Mouse (Mus musculus): ENCODE results near the gene Ethe1. TPM values are rescaled to one million over a fixed set of nuclear protein-coding genes. Genes with fewer than 3 reads are reported as not detected.

The Ethe1 gene
- polyA plus RNA-seq, 1 experiment = 19.4 TPM

- Histone ChIP-seq H3K27ac (ENCODE audit: insufficient read depth, low read length) (no peak overlapping the region), H3K4me1 (ENCODE audit: control insufficient read depth, insufficient read depth, low read length) (no peaks in the 10 kb centered on the region; the same call in 1 of the 2 replicates), H3K4me3 (ENCODE audit: insufficient read depth, low read length) (no peak overlapping the region)
- no peak for TF ChIP-seq CTCF (IDR thresholded peaks at IDR 0.05; ENCODE audit: extremely low read depth, insufficient read depth, low read length)
- TF ChIP-seq POLR2A (IDR thresholded peaks at IDR 0.05; ENCODE audit: extremely low read depth, insufficient read depth, low read length) = no peak
These were observed 16.3 kb upstream of the Ethe1 start for GRCm38 (mm10) chr7:24571071-24571470.

- Histone ChIP-seq H3K27ac (ENCODE audit: insufficient read depth, low read length) (no peak overlapping the region), H3K4me1 (ENCODE audit: control insufficient read depth, insufficient read depth, low read length) (no peaks in the 10 kb centered on the region; the same call in 1 of the 2 replicates), H3K4me3 (ENCODE audit: insufficient read depth, low read length) (no peak overlapping the region)
- TF ChIP-seq POLR2A (IDR thresholded peaks at IDR 0.05; ENCODE audit: extremely low read depth, insufficient read depth, low read length) = no peak
These were observed 14.9 kb upstream of the Ethe1 start for GRCm38 (mm10) chr7:24572455-24572854.

- H3K4me1 ChIP-seq (ENCODE audit: control insufficient read depth, insufficient read depth, low read length) = no peaks in the 10 kb centered on the region
- no peak for TF ChIP-seq POLR2A (IDR thresholded peaks at IDR 0.05; ENCODE audit: extremely low read depth, insufficient read depth, low read length)
- TF ChIP-seq CTCF (IDR thresholded peaks at IDR 0.05; ENCODE audit: extremely low read depth, insufficient read depth, low read length) = no peak
These were observed 13.0 kb upstream of the Ethe1 start for GRCm38 (mm10) chr7:24574224-24574796.

GRCm38 (mm10) chr7:24577811-24578210 lies 9.5 kb upstream of the Ethe1 start:
- Histone ChIP-seq H3K4me1 (ENCODE audit: control insufficient read depth, insufficient read depth, low read length) (no peaks in the 10 kb centered on the region), H3K27ac (ENCODE audit: insufficient read depth, low read length) (no peak overlapping the region)
- no peak for TF ChIP-seq POLR2A (IDR thresholded peaks at IDR 0.05; ENCODE audit: extremely low read depth, insufficient read depth, low read length)
- no peak for TF ChIP-seq CTCF (IDR thresholded peaks at IDR 0.05; ENCODE audit: extremely low read depth, insufficient read depth, low read length)

More at GRCm38 (mm10) chr7:24574224-24574796, 13.0 kb upstream of the Ethe1 start:
- Histone ChIP-seq H3K27ac (ENCODE audit: insufficient read depth, low read length) (no peak overlapping the region), H3K4me3 (ENCODE audit: insufficient read depth, low read length) (no peak overlapping the region)

DNA sequence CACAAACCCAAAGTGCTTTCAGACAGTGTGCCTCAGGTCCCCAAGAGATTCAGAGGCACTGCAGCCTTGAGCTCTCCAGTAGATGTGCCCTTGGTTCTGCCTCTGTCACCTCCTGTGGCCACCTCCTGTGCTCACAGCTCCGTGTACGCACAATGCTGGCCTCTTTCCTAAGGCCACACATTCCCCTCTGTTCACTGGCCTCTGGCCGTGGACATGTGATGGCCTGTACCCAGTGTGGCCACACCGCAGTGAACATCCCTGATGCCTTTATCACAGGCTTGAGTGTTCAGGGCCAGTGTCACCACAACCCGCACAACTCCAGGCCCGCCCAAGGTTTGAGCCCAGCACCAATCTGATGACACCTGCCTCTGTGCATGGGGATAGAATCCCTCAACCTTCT lies 2.5 kb upstream of the Ethe1 start:
- Histone ChIP-seq H3K4me3 (ENCODE audit: insufficient read depth, low read length) (no peak overlapping the region), H3K27ac (ENCODE audit: insufficient read depth, low read length) (no peak overlapping the region), H3K4me1 (ENCODE audit: control insufficient read depth, insufficient read depth, low read length) (peaks cover 4% of the 10 kb centered on the region)
- no peak for TF ChIP-seq POLR2A (IDR thresholded peaks at IDR 0.05; ENCODE audit: extremely low read depth, insufficient read depth, low read length)
- no peak for TF ChIP-seq CTCF (IDR thresholded peaks at IDR 0.05; ENCODE audit: extremely low read depth, insufficient read depth, low read length)

More at GRCm38 (mm10) chr7:24577811-24578210, 9.5 kb upstream of the Ethe1 start:
- no peak overlapping the region for H3K4me3 ChIP-seq (ENCODE audit: insufficient read depth, low read length)

- Histone ChIP-seq H3K4me1 (ENCODE audit: control insufficient read depth, insufficient read depth, low read length) (peaks cover 4% of the 10 kb centered on the region), H3K27ac (ENCODE audit: insufficient read depth, low read length) (no peak overlapping the region), H3K4me3 (ENCODE audit: insufficient read depth, low read length) (no peak overlapping the region)
- TF ChIP-seq CTCF (IDR thresholded peaks at IDR 0.05; ENCODE audit: extremely low read depth, insufficient read depth, low read length) = no peak
- TF ChIP-seq POLR2A (IDR thresholded peaks at IDR 0.05; ENCODE audit: extremely low read depth, insufficient read depth, low read length) = no peak
These were observed 1.3 kb upstream of the Ethe1 start for GRCm38 (mm10) chr7:24585995-24586394.

GRCm38 (mm10) chr7:24586828-24587227 lies 515 bp upstream of the Ethe1 start:
- H3K27ac ChIP-seq (ENCODE audit: insufficient read depth, low read length) = no peak overlapping the region

DNA sequence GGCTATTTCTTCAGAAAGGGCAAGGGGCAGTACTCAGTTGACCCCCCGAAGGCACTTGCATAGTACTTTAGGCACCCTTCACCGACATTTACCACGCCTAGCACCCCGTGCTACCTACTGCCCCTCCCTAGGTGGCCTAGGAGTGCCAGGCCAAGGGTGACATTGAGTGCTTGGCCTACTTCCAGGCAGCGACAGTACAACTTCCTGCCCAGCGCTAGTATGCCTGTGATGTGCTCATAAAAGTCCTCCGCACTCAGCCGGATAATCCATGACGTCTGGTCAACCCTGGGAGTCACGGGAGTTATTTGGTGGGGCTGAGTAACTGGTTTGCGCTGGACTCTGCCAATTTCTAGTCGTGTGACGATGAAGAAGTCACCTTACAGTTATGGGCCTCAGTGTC lies 993 bp downstream of the Ethe1 start:
- TF ChIP-seq CTCF (IDR thresholded peaks at IDR 0.05; ENCODE audit: extremely low read depth, insufficient read depth, low read length) (no peak), POLR2A (IDR thresholded peaks at IDR 0.05; ENCODE audit: extremely low read depth, insufficient read depth, low read length) (no peak)
- no peak overlapping the region for H3K4me3 ChIP-seq (ENCODE audit: insufficient read depth, low read length)
- H3K4me1 ChIP-seq (ENCODE audit: control insufficient read depth, insufficient read depth, low read length) = peaks cover 8% of the 10 kb centered on the region
- H3K27ac ChIP-seq (ENCODE audit: insufficient read depth, low read length) = no peak overlapping the region

More at GRCm38 (mm10) chr7:24586828-24587227, 515 bp upstream of the Ethe1 start:
- TF ChIP-seq POLR2A (IDR thresholded peaks at IDR 0.05; ENCODE audit: extremely low read depth, insufficient read depth, low read length) = no peak
- no peak for TF ChIP-seq CTCF (IDR thresholded peaks at IDR 0.05; ENCODE audit: extremely low read depth, insufficient read depth, low read length)
- peak overlapping the region; percentile 58 for H3K4me3 ChIP-seq (ENCODE audit: insufficient read depth, low read length)
- peaks cover 4% of the 10 kb centered on the region for H3K4me1 ChIP-seq (ENCODE audit: control insufficient read depth, insufficient read depth, low read length)

- TF ChIP-seq POLR2A (IDR thresholded peaks at IDR 0.05; ENCODE audit: extremely low read depth, insufficient read depth, low read length) = no peak
- no peak for TF ChIP-seq CTCF (IDR thresholded peaks at IDR 0.05; ENCODE audit: extremely low read depth, insufficient read depth, low read length)
- no peak overlapping the region for H3K27ac ChIP-seq (ENCODE audit: insufficient read depth, low read length)
- H3K4me3 ChIP-seq (ENCODE audit: insufficient read depth, low read length) = no peak overlapping the region
- H3K4me1 ChIP-seq (ENCODE audit: control insufficient read depth, insufficient read depth, low read length) = peaks cover 7% of the 10 kb centered on the region
These were observed 4.4 kb downstream of the Ethe1 start for GRCm38 (mm10) chr7:24591735-24592134.

DNA sequence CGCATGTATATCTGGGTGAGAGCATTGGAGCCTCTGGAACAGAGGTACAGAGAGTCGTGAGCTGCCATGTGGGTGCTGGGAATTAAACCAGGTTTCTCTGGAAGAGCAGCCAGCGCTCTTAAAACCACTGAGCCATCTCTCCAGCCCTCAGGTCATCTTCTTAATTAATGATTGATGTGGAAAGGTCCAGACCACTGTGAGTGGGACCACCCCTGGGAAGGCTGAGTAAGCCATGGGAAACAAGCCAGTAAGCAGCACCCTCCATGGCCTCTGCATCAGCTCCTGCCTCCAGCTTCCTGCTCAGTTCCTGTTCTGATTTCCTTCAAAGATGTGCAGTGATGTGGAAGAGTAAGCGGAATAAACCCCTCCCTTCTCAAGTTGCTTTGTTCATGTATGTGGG lies 4.8 kb downstream of the Ethe1 start:
- H3K4me3 ChIP-seq (ENCODE audit: insufficient read depth, low read length) = no peak overlapping the region
- peaks cover 7% of the 10 kb centered on the region for H3K4me1 ChIP-seq (ENCODE audit: control insufficient read depth, insufficient read depth, low read length)
- TF ChIP-seq CTCF (IDR thresholded peaks at IDR 0.05; ENCODE audit: extremely low read depth, insufficient read depth, low read length) = no peak
- TF ChIP-seq POLR2A (IDR thresholded peaks at IDR 0.05; ENCODE audit: extremely low read depth, insufficient read depth, low read length) = no peak
- H3K27ac ChIP-seq (ENCODE audit: insufficient read depth, low read length) = no peak overlapping the region

All from cortical plate, adult 2 months (tissue).